Mouse (Mus musculus): ENCODE results near the gene Zfp13. TPM values are rescaled to one million over a fixed set of nuclear protein-coding genes. Genes with fewer than 3 reads are reported as not detected.

The Zfp13 gene
- total and polyA plus RNA-seq, 3 experiments = 0.08 to 0.38 TPM; not detected in 1

- Histone ChIP-seq H3K27me3 (ENCODE audit: control insufficient read depth in 1 of 2, insufficient read depth in 2 of 2, low read length in 2 of 2) (no peaks in the 10 kb centered on the region), H3K36me3 (ENCODE audit: control insufficient read depth in 1 of 2, insufficient read depth in 2 of 2, low read length in 2 of 2) (peaks cover 0 to 15% of the 10 kb centered on the region in 2 experiments; a peak in 2 of 4 replicates), H3K79me2 (ENCODE audit: control insufficient read depth, insufficient read depth, low read length, poor library complexity) (peaks cover 3% of the 10 kb centered on the region; the same call in 1 of the 2 replicates), H3K27ac (ENCODE audit: control insufficient read depth, low read depth, low read length) (no peak overlapping the region; the same call in 1 of the 2 replicates), H3K9me3 (replicated peaks; ENCODE audit: insufficient read depth, low read length) (no peaks in the 10 kb centered on the region), H3K4me1 (ENCODE audit: control insufficient read depth in 1 of 2, insufficient read depth in 2 of 2, low read length in 2 of 2) (peaks cover 0 to 27% of the 10 kb centered on the region in 2 experiments; a peak in 2 of 4 replicates), H3K9ac (ENCODE audit: control insufficient read depth, low read depth, low read length, poor library complexity, severe bottlenecking) (peak overlapping the region; percentile 24; the same call in 1 of the 2 replicates), H3K4me3 (ENCODE audit: control insufficient read depth in 1 of 2, insufficient read depth in 1 of 2, low read depth in 2 of 2, low read length in 2 of 2) (peak overlapping the region; percentile 30 to 93)
- TF ChIP-seq ZNF384 (IDR thresholded peaks at IDR 0.05; ENCODE audit: low read depth, low read length) = no peak
- no peak for TF ChIP-seq POLR2AphosphoS2 (IDR thresholded peaks at IDR 0.05; ENCODE audit: low read length)
- no peak for TF ChIP-seq JUND (IDR thresholded peaks at IDR 0.05; ENCODE audit: low read depth, low read length)
- no peak for TF ChIP-seq ZMIZ1 (IDR thresholded peaks at IDR 0.05; ENCODE audit: low read depth, low read length)
- TF ChIP-seq CTCF (IDR thresholded peaks at IDR 0.05 in 2 of 3, conservative IDR thresholded peaks at IDR 0.05 in 1 of 3; ENCODE audit: control insufficient read depth in 1 of 3, insufficient read depth in 1 of 3, low read depth in 2 of 3, low read length in 3 of 3, poor library complexity in 1 of 3, severe bottlenecking in 1 of 3) = no peak
- TF ChIP-seq ZKSCAN1 (IDR thresholded peaks at IDR 0.05; ENCODE audit: low read depth, low read length) = no peak
- TF ChIP-seq GATA1 (IDR thresholded peaks at IDR 0.05; ENCODE audit: low read depth, low read length) = no peak
- no peak for TF ChIP-seq SIN3A (IDR thresholded peaks at IDR 0.05; ENCODE audit: low read length)
- no peak for TF ChIP-seq NELFE (IDR thresholded peaks at IDR 0.05; ENCODE audit: low read depth, low read length)
- TF ChIP-seq E2F4 (IDR thresholded peaks at IDR 0.05; ENCODE audit: borderline replicate concordance, low read depth, low read length) = no peak
- peak; percentile 88 for DNase-seq (ENCODE audit: low read depth, low spot score)
Measured at GRCm38 (mm10) chr17:23547681-23548443, 51.4 kb downstream of the Zfp13 start.

GRCm38 (mm10) chr17:23546702-23547505 is 52.4 kb downstream of the Zfp13 start:
- Histone ChIP-seq H3K9ac (ENCODE audit: control insufficient read depth, low read depth, low read length, poor library complexity, severe bottlenecking) (peak overlapping the region; percentile 88), H3K27me3 (ENCODE audit: control insufficient read depth in 1 of 2, insufficient read depth in 2 of 2, low read length in 2 of 2) (no peaks in the 10 kb centered on the region), H3K4me3 (ENCODE audit: control insufficient read depth in 1 of 2, insufficient read depth in 1 of 2, low read depth in 2 of 2, low read length in 2 of 2) (peak overlapping the region; percentile 73 to 97), H3K79me2 (ENCODE audit: control insufficient read depth, insufficient read depth, low read length, poor library complexity) (peaks cover 3% of the 10 kb centered on the region; the same call in 1 of the 2 replicates), H3K27ac (ENCODE audit: control insufficient read depth, low read depth, low read length) (peak overlapping the region; percentile 66), H3K9me3 (replicated peaks; ENCODE audit: insufficient read depth, low read length) (no peaks in the 10 kb centered on the region), H3K4me1 (ENCODE audit: control insufficient read depth in 1 of 2, insufficient read depth in 2 of 2, low read length in 2 of 2) (peaks cover 0 to 21% of the 10 kb centered on the region in 2 experiments; a peak in 2 of 4 replicates), H3K36me3 (ENCODE audit: control insufficient read depth in 1 of 2, insufficient read depth in 2 of 2, low read length in 2 of 2) (peaks cover 0 to 12% of the 10 kb centered on the region in 2 experiments; a peak in 2 of 4 replicates)
- peak; percentile 90 for DNase-seq (ENCODE audit: low read depth, low spot score)
- TF ChIP-seq TAL1 (IDR thresholded peaks at IDR 0.05; ENCODE audit: low read length) (no peak), CTCF (IDR thresholded peaks at IDR 0.05 in 2 of 3, conservative IDR thresholded peaks at IDR 0.05 in 1 of 3; ENCODE audit: control insufficient read depth in 1 of 3, insufficient read depth in 1 of 3, low read depth in 2 of 3, low read length in 3 of 3, poor library complexity in 1 of 3, severe bottlenecking in 1 of 3) (no peak), POLR2AphosphoS2 (IDR thresholded peaks at IDR 0.05; ENCODE audit: low read length) (no peak), SIN3A (IDR thresholded peaks at IDR 0.05; ENCODE audit: low read length) (no peak), NELFE (IDR thresholded peaks at IDR 0.05; ENCODE audit: low read depth, low read length) (no peak), RAD21 (IDR thresholded peaks at IDR 0.05; ENCODE audit: low read depth, low read length) (no peak), UBTF (IDR thresholded peaks at IDR 0.05; ENCODE audit: borderline replicate concordance, insufficient read depth, low read depth, low read length) (0 out of 2 replicates have a peak, but pooled peaks have one; percentile 34), EP300 (IDR thresholded peaks at IDR 0.05; ENCODE audit: low read depth in 1 of 2, low read length in 2 of 2) (no peak), RCOR1 (IDR thresholded peaks at IDR 0.05; ENCODE audit: low read depth, low read length) (no peak), E2F4 (IDR thresholded peaks at IDR 0.05; ENCODE audit: borderline replicate concordance, low read depth, low read length) (no peak), MYC (IDR thresholded peaks at IDR 0.05; ENCODE audit: low read depth, low read length) (no peak), POLR2AphosphoS5 (IDR thresholded peaks at IDR 0.05; ENCODE audit: borderline replicate concordance, low read depth, low read length) (no peak), GATA1 (IDR thresholded peaks at IDR 0.05; ENCODE audit: low read depth, low read length) (peak; percentile 23; the same call in 1 of the 2 replicates), TBP (IDR thresholded peaks at IDR 0.05; ENCODE audit: low read depth, low read length) (peak; percentile 100), CHD2 (IDR thresholded peaks at IDR 0.05; ENCODE audit: low read length) (no peak)

All from MEL (cell line).